Mouse (Mus musculus): ENCODE results near the gene Gm29797.

Gene Gm29797

DNA sequence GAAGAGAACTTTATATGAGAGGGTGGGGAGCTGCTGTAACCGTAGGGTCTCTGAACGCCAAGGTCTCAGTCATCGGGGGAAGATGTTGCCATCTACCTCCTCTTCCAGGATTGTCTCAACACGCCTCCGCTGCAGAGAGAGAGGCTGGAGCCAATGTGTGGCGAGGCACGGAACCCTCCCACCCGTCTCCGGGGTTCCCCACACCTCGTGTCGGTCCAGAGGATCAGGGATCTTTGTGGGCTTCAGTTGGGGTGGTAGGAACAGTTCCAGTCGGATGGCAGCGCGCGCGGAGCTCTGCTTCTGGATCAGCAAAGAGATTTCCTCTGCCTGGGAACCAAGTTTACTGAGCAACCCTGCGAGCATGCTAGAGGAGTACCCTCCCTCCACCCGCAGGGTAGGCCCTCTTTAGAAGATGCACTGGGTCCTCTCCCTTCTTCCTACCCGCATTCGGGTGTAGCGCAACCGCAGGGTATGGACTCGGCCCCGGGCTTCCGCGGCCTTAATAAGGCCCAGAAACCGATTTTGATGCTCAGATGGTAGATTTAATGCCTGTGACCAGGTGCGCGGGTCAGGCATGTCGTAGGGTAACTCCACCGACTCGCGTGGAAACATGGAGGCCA lies 40.1 kb downstream of the Gm29797 start:
- DNase-seq (ENCODE audit: low spot score in 2 of 2): no peak

DNA sequence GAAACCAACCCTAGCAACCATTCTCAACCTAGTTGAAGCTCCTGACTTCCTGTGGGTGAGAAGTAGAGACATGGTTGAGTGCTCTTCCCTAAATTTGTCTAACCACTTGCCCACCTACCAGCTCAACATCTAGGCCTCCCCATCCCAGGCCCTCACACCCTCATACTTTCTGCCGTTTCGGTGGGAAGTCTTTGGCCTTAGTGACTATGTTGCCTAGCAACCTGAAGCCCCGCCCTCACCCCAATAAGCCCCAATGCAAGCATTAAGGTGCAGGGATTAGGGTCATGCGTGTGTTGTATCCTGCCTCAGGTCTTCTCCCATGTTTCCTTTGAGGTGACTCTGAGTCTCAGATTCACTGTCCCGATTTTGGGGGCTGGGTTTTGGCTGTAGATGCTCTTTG lies 41.4 kb downstream of the Gm29797 start, which contains the start of gene Lkaaear1:
Gene Lkaaear1, minus strand, starts transcription at position 202 of the 400 bp plus-strand sequence.
- DNase-seq (ENCODE audit: low spot score in 2 of 2): no peak

DNA sequence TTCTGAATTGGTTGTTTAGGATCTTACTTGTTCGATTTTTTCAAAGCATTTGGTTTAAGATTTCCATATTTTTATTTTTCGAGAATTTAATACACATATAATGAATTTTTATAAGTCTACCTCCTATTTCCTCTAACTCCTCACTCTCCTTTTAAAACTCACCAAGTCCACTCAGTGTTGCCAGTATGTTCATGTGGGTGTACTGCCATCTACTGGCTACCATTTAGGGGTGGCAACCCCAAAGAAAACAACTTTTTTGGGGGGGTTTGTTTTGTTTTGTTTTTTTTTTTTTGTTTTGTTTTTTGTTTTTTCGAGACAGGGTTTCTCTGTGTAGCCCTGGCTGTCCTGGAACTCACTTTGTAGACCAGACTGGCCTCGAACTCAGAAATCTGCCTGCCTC lies 49.8 kb downstream of the Gm29797 start:
- DNase-seq (ENCODE audit: low spot score in 2 of 2): no peak

Data from left cerebral cortex, adult 9 months (tissue).